Mouse (Mus musculus): ENCODE measurements around the gene Gpr65. TPM values are rescaled to one million over a fixed set of nuclear protein-coding genes. Genes with fewer than 3 reads are reported as not detected.
"Not testable (repeated sequence)": the region's sequence is repeated elsewhere in the genome, so short reads cannot be mapped to it uniquely, and the experiment has no call there.

The Gpr65 gene
- total RNA-seq, 2 experiments from 2014 or later = 0.24 TPM; not detected in 1

GRCm38 (mm10) chr12:98280996-98281395, 12.6 kb downstream of the Gpr65 start:
- no peak for DNase-seq
- intact Hi-C loops (cut with DNase I) = loop anchor here (5.0 kb wide), 1 partner anchor 341 kb away; no protein-coding TSS in a partner anchor

DNA sequence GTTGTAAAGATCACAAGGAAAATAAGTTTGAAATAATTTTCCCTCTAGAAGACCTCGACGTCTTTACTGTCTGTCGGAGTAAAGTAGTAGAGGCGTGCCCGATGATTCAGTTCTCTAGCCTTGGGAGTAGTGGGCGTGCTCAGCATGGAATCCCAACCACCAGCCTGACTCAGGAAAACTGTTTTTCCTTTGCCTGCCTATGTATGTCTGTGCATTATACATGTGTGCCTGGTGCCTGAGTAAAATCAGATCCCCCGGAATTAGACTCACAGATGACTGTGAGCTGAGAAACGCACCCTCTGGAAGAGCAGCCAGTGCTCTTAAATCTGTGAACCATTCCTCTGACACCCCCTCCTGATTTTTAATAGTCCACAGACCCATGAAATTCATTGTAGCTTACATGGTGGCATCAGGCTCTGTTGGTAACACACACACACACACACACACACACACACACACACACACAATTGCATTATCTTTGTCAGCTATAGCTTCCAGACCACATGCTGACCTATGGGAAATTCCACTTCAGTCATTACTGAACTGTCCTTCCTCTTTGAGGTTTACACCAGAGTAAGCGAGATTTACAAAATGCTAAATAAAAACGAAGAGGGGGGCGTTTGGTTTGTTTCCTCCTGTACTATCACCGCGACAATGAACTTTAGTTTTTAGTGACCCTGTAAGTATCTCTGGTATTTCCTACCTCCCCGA, 14.5 kb downstream of the Gpr65 start:
- intact Hi-C loops (cut with DNase I) = loop anchor here (5.0 kb wide), 1 partner anchor 339 kb away; no protein-coding TSS in a partner anchor
- DNase-seq = no peak

- no peak for DNase-seq
- intact Hi-C loops (cut with DNase I) = loop anchor here (5.0 kb wide), 1 partner anchor 339 kb away; no protein-coding TSS in a partner anchor
Observed at GRCm38 (mm10) chr12:98283487-98283860, 15.0 kb downstream of the Gpr65 start.

DNA sequence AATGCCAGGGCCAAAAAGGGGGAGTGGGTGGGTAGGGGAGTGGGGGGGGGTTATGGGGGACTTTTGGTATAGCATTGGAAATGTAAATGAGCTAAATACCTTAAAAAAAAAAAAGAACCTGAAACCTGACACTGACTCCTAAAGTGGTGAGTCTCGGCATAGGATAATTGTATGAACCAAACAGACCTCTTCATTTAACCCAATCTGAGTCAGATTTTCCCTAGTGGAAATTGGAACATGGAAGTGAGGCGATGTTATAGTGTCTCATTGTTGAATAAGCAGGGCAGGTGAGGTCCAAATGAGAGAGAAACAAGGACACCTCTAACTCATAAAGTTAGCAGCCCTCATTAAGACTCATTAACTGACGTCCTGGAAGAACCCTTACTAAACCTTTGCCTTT, 16.0 kb downstream of the Gpr65 start:
- intact Hi-C loops (cut with DNase I) = loop anchor here (5.0 kb wide), 1 partner anchor 338 kb away; no protein-coding TSS in a partner anchor

GRCm38 (mm10) chr12:98290475-98290874, 22.0 kb downstream of the Gpr65 start:
- DNase-seq = no peak
- intact Hi-C loops (cut with DNase I) = no loop called here

More for the DNA sequence above, 16.0 kb downstream of the Gpr65 start:
- DNase-seq = no peak

DNA sequence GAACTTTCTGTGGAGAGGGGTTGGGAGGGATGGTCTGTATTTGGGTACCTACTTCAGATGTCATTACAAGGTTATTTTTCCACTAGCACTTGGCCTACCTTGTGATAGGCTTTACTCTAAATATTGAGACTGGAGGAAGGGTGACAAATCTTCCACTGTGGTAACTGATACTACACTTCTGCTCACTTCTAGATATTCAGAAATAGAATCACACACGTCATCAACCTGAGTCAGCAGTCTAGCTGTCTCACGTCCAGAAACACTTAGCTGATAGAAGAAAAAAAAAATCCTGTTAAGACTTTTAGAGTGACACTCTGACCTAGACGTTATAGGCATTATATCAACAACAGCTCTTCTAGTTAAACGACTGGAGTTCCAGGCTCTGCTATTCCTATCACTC, 23.8 kb downstream of the Gpr65 start:
- DNase-seq = no peak
- intact Hi-C loops (cut with DNase I) = no loop called here

- no peak for DNase-seq
- intact Hi-C loops (cut with DNase I) = no loop called here
Observed at GRCm38 (mm10) chr12:98294241-98294640, 25.8 kb downstream of the Gpr65 start.

- DNase-seq = no peak
- intact Hi-C loops (cut with DNase I) = no loop called here
Observed at GRCm38 (mm10) chr12:98301980-98302379, 33.5 kb downstream of the Gpr65 start.

DNA sequence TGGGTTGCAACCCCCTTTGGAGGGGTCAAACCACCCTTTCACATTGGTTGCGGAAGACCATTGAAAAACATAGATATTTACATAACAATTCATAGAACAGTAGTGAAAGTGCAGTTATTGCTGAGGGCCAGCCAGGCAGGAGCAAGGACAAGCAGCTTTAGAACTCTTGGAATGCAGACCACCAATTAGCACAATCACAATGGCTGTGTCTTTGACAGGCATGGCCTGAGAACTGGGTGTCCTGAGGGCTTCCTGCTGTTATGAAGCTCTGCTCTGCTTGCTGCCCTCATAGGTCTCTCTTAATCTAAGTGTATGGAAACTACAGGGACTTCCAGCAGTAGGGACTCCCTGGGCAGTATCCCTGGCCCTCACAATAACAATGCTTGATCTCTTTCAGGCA, 34.6 kb downstream of the Gpr65 start:
- intact Hi-C loops (cut with DNase I) = no loop called here
- no peak for DNase-seq

GRCm38 (mm10) chr12:98307179-98307915, 38.9 kb downstream of the Gpr65 start:
- intact Hi-C loops (cut with DNase I) = no loop called here
- no peak for DNase-seq

- DNase-seq = no peak
- intact Hi-C loops (cut with DNase I) = no loop called here
Observed at GRCm38 (mm10) chr12:98311376-98312083, 43.1 kb downstream of the Gpr65 start.

DNA sequence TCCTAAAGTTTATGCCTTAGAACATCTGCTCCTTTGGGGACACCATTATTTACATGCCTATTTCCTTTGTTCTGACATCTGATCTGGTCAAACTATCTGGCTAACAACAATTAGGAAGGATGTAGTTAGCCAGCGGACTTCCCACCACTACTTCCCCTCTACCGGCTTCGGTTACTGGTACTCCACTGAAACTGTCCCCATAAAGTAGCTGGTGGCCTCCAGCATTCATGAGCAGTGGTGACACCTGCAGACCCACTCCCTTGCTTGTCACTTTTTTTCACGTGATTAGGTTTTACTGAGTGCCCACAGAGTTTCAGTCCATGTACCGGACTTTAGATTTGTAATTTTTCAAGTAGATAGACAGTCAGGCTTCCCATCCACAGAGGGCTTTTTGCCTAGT, 47.5 kb downstream of the Gpr65 start:
- intact Hi-C loops (cut with DNase I) = no loop called here
- no peak for DNase-seq

- intact Hi-C loops (cut with DNase I) = no loop called here
- DNase-seq = no peak
Observed at GRCm38 (mm10) chr12:98317718-98318340, 49.4 kb downstream of the Gpr65 start.

- intact Hi-C loops (cut with DNase I) = no loop called here
- no peak for DNase-seq
Observed at GRCm38 (mm10) chr12:98322426-98322825, 54.0 kb downstream of the Gpr65 start.

- DNase-seq; intact Hi-C loops (cut with DNase I): not testable (repeated sequence)
Observed at GRCm38 (mm10) chr12:98324170-98324569, 55.7 kb downstream of the Gpr65 start.

Other genes with a start within 250 kb of the Gpr65 start
- 10 to 100 TPM; 20.4 to 22.4 TPM for gene Galc, start 9.2 kb upstream of the Gpr65 start, total RNA-seq (2021)